Mouse (Mus musculus): Measurements from ENCODE around the gene Prss43.
A peak's percentile ranks its signal among the peaks of the same experiment; 100 is the strongest.

The Prss43 gene

GRCm38 (mm10) chr9:110840905-110841304 lies 14.4 kb downstream of the Prss43 start:
- DNase-seq (ENCODE audit: inconsistent ontology term) = no peak

- no peak for DNase-seq (ENCODE audit: inconsistent ontology term)
These were observed 14.9 kb downstream of the Prss43 start for GRCm38 (mm10) chr9:110841438-110841837.

GRCm38 (mm10) chr9:110844206-110844605 lies 17.7 kb downstream of the Prss43 start, which contains the start of gene Prss46:
Gene Prss46, plus strand, starts transcription at chr9:110844506.
- DNase-seq (ENCODE audit: inconsistent ontology term) = no peak

- DNase-seq (ENCODE audit: inconsistent ontology term) = peak; percentile 87
These were observed 22.7 kb downstream of the Prss43 start for GRCm38 (mm10) chr9:110849162-110849561.

GRCm38 (mm10) chr9:110855903-110856302 lies 29.4 kb downstream of the Prss43 start:
- no peak for DNase-seq (ENCODE audit: inconsistent ontology term)

GRCm38 (mm10) chr9:110856920-110857319 lies 30.4 kb downstream of the Prss43 start:
- DNase-seq (ENCODE audit: inconsistent ontology term) = no peak

GRCm38 (mm10) chr9:110857781-110858472 lies 31.4 kb downstream of the Prss43 start, which contains the start of gene Prss50:
Gene Prss50, plus strand, starts transcription at chr9:110857967.
- DNase-seq (ENCODE audit: inconsistent ontology term) = no peak

GRCm38 (mm10) chr9:110858523-110858922 lies 32.0 kb downstream of the Prss43 start:
- DNase-seq (ENCODE audit: inconsistent ontology term) = no peak

- DNase-seq (ENCODE audit: inconsistent ontology term) = no peak
These were observed 32.6 kb downstream of the Prss43 start for GRCm38 (mm10) chr9:110858967-110859596.

GRCm38 (mm10) chr9:110871030-110871429 lies 44.5 kb downstream of the Prss43 start:
- peak; percentile 46 for DNase-seq (ENCODE audit: inconsistent ontology term)

- no peak for DNase-seq (ENCODE audit: inconsistent ontology term)
These were observed 47.5 kb downstream of the Prss43 start for GRCm38 (mm10) chr9:110873681-110874659.

GRCm38 (mm10) chr9:110874660-110875191 lies 48.2 kb downstream of the Prss43 start:
- no peak for DNase-seq (ENCODE audit: inconsistent ontology term)

- DNase-seq (ENCODE audit: inconsistent ontology term) = no peak
These were observed 48.8 kb downstream of the Prss43 start for GRCm38 (mm10) chr9:110875288-110875695.

- DNase-seq (ENCODE audit: inconsistent ontology term) = no peak
These were observed 50.9 kb downstream of the Prss43 start for GRCm38 (mm10) chr9:110877353-110877752.

- peak; percentile 74 for DNase-seq (ENCODE audit: inconsistent ontology term)
These were observed 51.4 kb downstream of the Prss43 start for GRCm38 (mm10) chr9:110877888-110878287.

- peak; percentile 29 for DNase-seq (ENCODE audit: inconsistent ontology term)
These were observed 52.9 kb downstream of the Prss43 start, which contains the start of gene Als2cl for GRCm38 (mm10) chr9:110879191-110879920. Gene Als2cl, plus strand, starts transcription at chr9:110879870.

GRCm38 (mm10) chr9:110879998-110880561 lies 53.6 kb downstream of the Prss43 start, which contains the start of gene Tmie:
Gene Tmie, minus strand, starts transcription at chr9:110880113.
- peak; percentile 80 for DNase-seq (ENCODE audit: inconsistent ontology term)

GRCm38 (mm10) chr9:110880772-110881171 lies 54.3 kb downstream of the Prss43 start:
- peak; percentile 40 for DNase-seq (ENCODE audit: inconsistent ontology term)
